Mouse (Mus musculus) CH12.LX (cell line): ENCODE measurements around the gene Cxcl12.

Source experiments
- BHLHE40 ChIP-seq: IDR thresholded peaks from 2 replicates; pipeline ENCODE4 v1.6.1; 2011; ENCODE audit warnings: mild to moderate bottlenecking, low read depth, low read length, improper control_type of control experiment
- CHD2 ChIP-seq: IDR thresholded peaks from 2 replicates; pipeline ENCODE4 v1.6.1; 2011; ENCODE audit warnings: low read length, improper control_type of control experiment
- CTCF ChIP-seq, 2 experiments: IDR thresholded peaks in 1 of 2; conservative IDR thresholded peaks in 1 of 2; 2 replicates each; pipeline ENCODE4 v1.5.1; 2011 to 2012; ENCODE audit warnings: low read depth in 2 of 2, low read length in 2 of 2, improper control_type of control experiment in 1 of 2, inconsistent platforms in 1 of 2, mild to moderate bottlenecking in 1 of 2, moderate library complexity in 1 of 2
- GABPA ChIP-seq: IDR thresholded peaks from 2 replicates; pipeline ENCODE4 v1.6.1; 2012; ENCODE audit warnings: low read depth, low read length, improper control_type of control experiment, inconsistent platforms; ENCODE audit not compliant: insufficient replicate concordance
- MAFK ChIP-seq: IDR thresholded peaks from 2 replicates; pipeline ENCODE4 v1.6.1; 2011; ENCODE audit warnings: low read length, improper control_type of control experiment; ENCODE audit not compliant: insufficient replicate concordance
- MAZ ChIP-seq: IDR thresholded peaks from 2 replicates; pipeline ENCODE4 v1.6.1; 2012; ENCODE audit warnings: low read depth, mild to moderate bottlenecking, inconsistent platforms, low read length, improper control_type of control experiment, moderate library complexity
- MEF2A ChIP-seq: IDR thresholded peaks from 2 replicates; pipeline ENCODE4 v1.6.1; 2014; ENCODE audit warnings: low read depth, mild to moderate bottlenecking, inconsistent platforms, low read length, improper control_type of control experiment, borderline replicate concordance
- MXI1 ChIP-seq: IDR thresholded peaks from 2 replicates; pipeline ENCODE4 v1.6.1; 2011; ENCODE audit warnings: mild to moderate bottlenecking, low read depth, low read length, improper control_type of control experiment
- NRF1 ChIP-seq: IDR thresholded peaks from 2 replicates; pipeline ENCODE4 v1.6.1; 2014; ENCODE audit warnings: low read depth, mild to moderate bottlenecking, inconsistent platforms, low read length, improper control_type of control experiment, moderate library complexity
- POLR2AphosphoS2 ChIP-seq: IDR thresholded peaks from 2 replicates; pipeline ENCODE4 v1.6.1; 2011; ENCODE audit warnings: low read depth, low read length, improper control_type of control experiment
- SMC3 ChIP-seq: IDR thresholded peaks from 2 replicates; pipeline ENCODE4 v1.6.1; 2011; ENCODE audit warnings: low read depth, low read length, improper control_type of control experiment
- TBP ChIP-seq: conservative IDR thresholded peaks from 2 replicates; pipeline ENCODE4 v1.6.1; 2011; ENCODE audit warnings: low read depth, low read length, improper control_type of control experiment
- ZKSCAN1 ChIP-seq: IDR thresholded peaks from 2 replicates; pipeline ENCODE4 v1.6.1; 2012; ENCODE audit warnings: low read depth, inconsistent platforms, low read length, improper control_type of control experiment, borderline replicate concordance

- TF ChIP-seq MEF2A (no peak), CHD2 (no peak), NRF1 (no peak), MAFK (no peak), CTCF (conservative IDR thresholded peaks at IDR 0.05 in 1 of 2, IDR thresholded peaks at IDR 0.05 in 1 of 2; ENCODE audit: low read depth in 2 of 2, low read length in 2 of 2) (no peak), MAZ (no peak), GABPA (no peak), TBP (no peak), BHLHE40 (no peak), MXI1 (no peak), POLR2AphosphoS2 (no peak), SMC3 (no peak), ZKSCAN1 (no peak)
Observed at GRCm38 (mm10) chr6:117210536-117210935, 42.2 kb downstream of the Cxcl12 start.
